Mouse (Mus musculus) embryonic fibroblast, embryonic 13.5 days (primary cell): ENCODE data around the gene Gm28635. TPM values are rescaled to one million over a fixed set of nuclear protein-coding genes. Genes with fewer than 3 reads are reported as not detected.
"Not testable (repeated sequence)": the region's sequence is repeated elsewhere in the genome, so short reads cannot be mapped to it uniquely, and the experiment has no call there.

Source experiments
- H3K27ac ChIP-seq: 2 replicates; pipeline ENCODE4 v1.5.1; 2012; ENCODE audit warnings: low read length, control low read depth, inconsistent platforms; ENCODE audit not compliant: insufficient read depth
- H3K4me1 ChIP-seq: 2 replicates; pipeline ENCODE4 v1.6.1; 2011; ENCODE audit warnings: low read length; ENCODE audit not compliant: control insufficient read depth, insufficient read depth
- H3K4me3 ChIP-seq: 2 replicates; pipeline ENCODE4 v1.5.1; 2011; ENCODE audit warnings: mild to moderate bottlenecking, control low read depth, low read length; ENCODE audit not compliant: insufficient read depth
- CTCF ChIP-seq: IDR thresholded peaks from 2 replicates; pipeline ENCODE4 v1.5.1; 2011; ENCODE audit warnings: mild to moderate bottlenecking, control low read depth, low read length, moderate library complexity, borderline replicate concordance; ENCODE audit not compliant: insufficient read depth
- POLR2A ChIP-seq: IDR thresholded peaks from 2 replicates; pipeline ENCODE4 v1.6.1; 2011; ENCODE audit warnings: low read depth, mild to moderate bottlenecking, control low read depth, low read length, moderate library complexity
- polyA plus RNA-seq: library from polyadenylated mRNA; stranded (reverse); fragments of >200 nt; gene quantifications from 2 replicates; pipeline ENCODE4 v1.2.4, GENCODE M21; 2011; ENCODE audit warnings: low read depth; ENCODE audit not compliant: missing spikeins, insufficient read length

Gm28635 gene
- polyA plus RNA-seq, 1 experiment, result not detected

- H3K4me1 ChIP-seq, result no peaks in the 10 kb centered on the region
- no peak for TF ChIP-seq POLR2A
- TF ChIP-seq CTCF, result no peak
- no peak overlapping the region for H3K4me3 ChIP-seq
- no peak overlapping the region for H3K27ac ChIP-seq
These were observed 17.3 kb upstream of the Gm28635 start for GRCm38 (mm10) chr2:84695007-84695695.

- no peak for TF ChIP-seq CTCF
- TF ChIP-seq POLR2A, result no peak
These were observed 12.2 kb upstream of the Gm28635 start for GRCm38 (mm10) chr2:84690050-84690449.

GRCm38 (mm10) chr2:84688080-84688844, 10.4 kb upstream of the Gm28635 start:
- no peaks in the 10 kb centered on the region for H3K4me1 ChIP-seq
- TF ChIP-seq POLR2A, result no peak
- no peak overlapping the region for H3K4me3 ChIP-seq
- H3K27ac ChIP-seq, result no peak overlapping the region

More at GRCm38 (mm10) chr2:84690050-84690449, 12.2 kb upstream of the Gm28635 start:
- no peak overlapping the region for H3K4me3 ChIP-seq
- no peak overlapping the region for H3K27ac ChIP-seq
- H3K4me1 ChIP-seq, result no peaks in the 10 kb centered on the region

- Histone ChIP-seq H3K4me3 (no peak overlapping the region), H3K27ac (no peak overlapping the region), H3K4me1 (no peaks in the 10 kb centered on the region)
- TF ChIP-seq CTCF (no peak), POLR2A (no peak)
These were observed 4.9 kb upstream of the Gm28635 start for GRCm38 (mm10) chr2:84682605-84683183.

GRCm38 (mm10) chr2:84679016-84679415, 1.2 kb upstream of the Gm28635 start, which contains the start of gene Tmx2:
Tmx2 (minus strand) TSS chr2:84679140.
- Histone ChIP-seq H3K4me3 (peak within 1 kb of the TSS; percentile 100), H3K27ac (no peak within 1 kb of the TSS)
- no peak for TF ChIP-seq CTCF
- TF ChIP-seq POLR2A, result no peak

GRCm38 (mm10) chr2:84677270-84677967, 422 bp downstream of the Gm28635 start:
- Histone ChIP-seq H3K4me1 (peaks cover 5% of the 10 kb centered on the region; the same call in 1 of the 2 replicates), H3K27ac (no peak overlapping the region), H3K4me3 (peak overlapping the region; percentile 81)
- TF ChIP-seq POLR2A, result no peak
- TF ChIP-seq CTCF, result peak; percentile 52; the same call in 1 of the 2 replicates

More at GRCm38 (mm10) chr2:84679016-84679415, 1.2 kb upstream of the Gm28635 start, which contains the start of gene Tmx2:
- peaks cover 5% of the 10 kb centered on the region; the same call in 1 of the 2 replicates for H3K4me1 ChIP-seq

- not testable (repeated sequence) for H3K27ac ChIP-seq, H3K4me1 ChIP-seq, H3K4me3 ChIP-seq
These were observed 6.3 kb downstream of the Gm28635 start for GRCm38 (mm10) chr2:84671535-84671934.

GRCm38 (mm10) chr2:84670569-84670933, 7.3 kb downstream of the Gm28635 start, which contains the start of gene Selenoh:
Selenoh (minus strand) TSS chr2:84670770.
- Histone ChIP-seq H3K27ac (peak within 1 kb of the TSS; percentile 69), H3K4me3 (peak within 1 kb of the TSS; percentile 89), H3K4me1 (peaks cover 3% of the 10 kb centered on the region)
- TF ChIP-seq POLR2A (peak; percentile 63), CTCF (no peak)

GRCm38 (mm10) chr2:84669828-84670568, 7.8 kb downstream of the Gm28635 start:
- H3K27ac ChIP-seq, result no peak overlapping the region
- peak overlapping the region; percentile 89 for H3K4me3 ChIP-seq
- TF ChIP-seq CTCF (no peak), POLR2A (no peak)
- H3K4me1 ChIP-seq, result peaks cover 3% of the 10 kb centered on the region
